Mouse (Mus musculus): ENCODE results near the gene Gucy2g. TPM values are rescaled to one million over a fixed set of nuclear protein-coding genes. Genes with fewer than 3 reads are reported as not detected.

Gene Gucy2g
- total RNA-seq, 4 experiments from 2014 or later = 0.17 to 0.34 (median 0.32) TPM

DNA sequence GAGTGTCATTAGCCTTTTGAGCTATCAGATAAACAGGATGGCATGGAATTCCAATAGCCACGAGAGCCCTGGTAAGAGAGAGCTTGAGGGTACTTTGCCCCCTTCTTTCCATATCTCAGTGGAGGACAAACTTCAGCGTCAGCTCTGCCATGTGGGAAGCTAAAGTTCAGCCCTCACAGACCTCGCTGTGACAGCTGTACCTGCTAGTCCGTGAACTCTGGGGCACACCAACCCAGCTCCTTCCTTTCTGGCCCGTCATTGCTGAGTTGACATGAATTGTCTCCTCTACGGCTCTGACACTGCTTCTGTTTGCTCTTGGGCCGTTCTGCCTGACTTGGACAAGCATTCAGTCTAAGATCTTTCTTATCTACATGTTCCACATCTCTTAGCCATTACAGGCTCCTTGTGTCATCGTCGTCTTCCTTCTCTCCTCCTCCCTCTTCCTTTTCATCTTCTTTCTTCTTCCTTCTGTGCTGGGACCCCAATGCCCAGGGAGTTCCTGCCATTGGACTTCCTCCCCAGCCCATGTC, 7.0 kb upstream of the Gucy2g start:
- no peak for DNase-seq (ENCODE audit: low spot score in 2 of 2)

DNA sequence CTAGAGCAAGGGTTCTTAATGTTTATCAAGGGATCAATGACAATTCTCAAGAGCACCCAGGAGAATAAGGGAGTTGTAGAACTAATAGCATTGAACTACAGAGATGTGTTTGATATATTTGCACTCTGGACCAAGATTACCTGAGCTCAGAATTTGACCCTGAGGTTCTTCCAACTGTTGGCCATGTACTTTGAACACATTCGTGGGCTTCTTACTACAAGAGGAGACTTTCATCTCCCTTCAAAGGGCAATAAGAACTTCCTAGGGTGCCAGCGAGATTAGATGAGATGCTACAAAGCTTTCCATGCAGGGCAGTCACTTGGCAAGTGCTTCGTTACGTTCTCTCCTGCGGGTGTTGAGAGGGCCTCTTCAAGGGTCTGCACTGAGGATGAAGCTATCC, 6.5 kb upstream of the Gucy2g start:
- DNase-seq (ENCODE audit: low spot score in 2 of 2) = no peak

DNA sequence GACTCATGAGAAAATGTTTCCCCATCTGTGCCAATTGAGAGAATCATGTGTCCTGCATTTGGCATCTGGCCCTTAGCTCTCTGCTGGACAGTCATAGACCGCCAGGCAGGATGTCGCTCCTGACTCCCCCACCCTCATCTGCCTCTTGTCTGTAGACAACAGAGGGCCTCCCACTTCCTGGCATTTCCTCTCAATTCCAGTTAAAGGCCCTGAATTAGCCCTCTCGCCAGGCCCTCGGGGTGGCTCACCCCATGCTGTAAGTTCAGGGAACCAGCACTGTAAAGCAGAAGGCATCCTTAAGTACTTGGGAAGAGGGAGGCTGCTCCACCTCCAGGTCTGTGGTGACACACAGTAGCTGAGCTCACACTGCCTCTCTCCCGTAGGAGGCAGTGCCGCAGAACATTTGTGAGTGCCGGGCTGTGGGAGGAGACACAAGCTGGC, 3.8 kb upstream of the Gucy2g start:
- DNase-seq (ENCODE audit: low spot score in 2 of 2) = peak in 1 of 2 experiments; percentile 24

DNA sequence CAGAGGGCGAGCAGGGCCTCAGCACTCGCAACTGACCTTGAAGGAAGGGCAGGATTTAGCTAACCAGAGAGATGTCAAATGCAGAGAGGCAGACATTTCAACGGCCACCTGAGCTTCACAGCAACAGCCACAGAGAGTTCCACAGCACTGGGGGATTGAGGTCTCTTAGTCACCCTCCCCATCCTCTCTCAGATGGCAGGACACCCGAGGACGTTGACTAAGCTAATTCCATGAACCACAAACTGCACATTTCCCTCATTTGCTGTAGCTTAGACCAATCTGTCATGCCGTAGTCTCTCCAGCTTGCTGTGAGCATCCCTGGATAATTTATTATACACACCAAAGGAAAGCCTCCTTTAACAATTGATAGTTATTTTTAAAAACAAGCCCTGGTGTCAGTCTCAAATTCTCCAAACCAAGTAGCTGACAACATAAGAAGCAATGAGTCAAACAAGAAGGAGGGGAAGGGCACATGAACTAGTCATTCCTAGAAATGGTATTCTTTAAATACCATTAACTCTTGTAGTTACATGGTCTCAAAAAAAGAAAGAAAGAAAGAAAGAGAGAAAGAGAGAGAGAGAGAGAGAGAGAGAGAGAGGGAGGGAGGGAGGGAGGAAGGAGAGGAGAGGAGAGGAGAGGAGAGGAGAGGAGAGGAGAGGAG, 1.1 kb downstream of the Gucy2g start:
- no peak for DNase-seq (ENCODE audit: low spot score in 2 of 2)

DNA sequence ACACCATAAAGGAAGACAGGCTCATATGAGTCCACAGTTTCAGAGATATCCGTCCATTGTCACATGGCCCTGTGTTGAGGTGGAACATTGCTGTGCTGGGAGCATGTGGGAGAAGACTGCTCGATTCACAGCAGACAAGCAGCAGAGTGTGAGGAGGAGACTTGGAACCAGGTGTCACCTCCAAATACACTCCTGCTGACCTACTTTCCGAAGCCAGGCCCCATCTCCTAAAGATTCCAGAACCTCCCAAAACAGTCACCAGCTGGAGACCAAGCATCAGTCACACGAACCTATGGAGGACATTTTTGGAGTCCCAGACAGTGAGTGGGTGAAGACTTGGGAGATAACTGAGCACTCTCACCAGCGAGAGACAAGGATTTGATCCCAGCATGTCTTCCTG, 4.5 kb downstream of the Gucy2g start:
- no peak for DNase-seq (ENCODE audit: low spot score in 2 of 2)

DNA sequence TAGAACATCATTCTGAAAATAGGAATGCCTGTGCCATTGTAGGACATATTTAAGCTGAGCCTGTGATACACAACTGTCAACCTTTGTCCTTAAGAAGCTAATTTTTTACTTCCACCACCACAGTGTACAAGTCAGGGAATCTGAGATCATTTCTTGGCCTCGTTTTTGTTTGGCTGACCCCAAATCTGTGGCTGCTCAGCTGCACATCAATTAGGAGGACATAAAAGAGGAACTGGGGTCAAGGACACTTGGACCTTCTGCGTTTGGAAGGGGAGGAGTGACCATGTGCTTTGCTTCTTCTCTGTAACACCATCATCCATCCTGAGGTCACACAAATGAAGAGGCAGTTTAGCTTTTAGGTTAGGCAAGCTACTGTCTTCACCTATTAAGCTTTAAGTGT, 5.0 kb downstream of the Gucy2g start:
- no peak for DNase-seq (ENCODE audit: low spot score in 2 of 2)

DNA sequence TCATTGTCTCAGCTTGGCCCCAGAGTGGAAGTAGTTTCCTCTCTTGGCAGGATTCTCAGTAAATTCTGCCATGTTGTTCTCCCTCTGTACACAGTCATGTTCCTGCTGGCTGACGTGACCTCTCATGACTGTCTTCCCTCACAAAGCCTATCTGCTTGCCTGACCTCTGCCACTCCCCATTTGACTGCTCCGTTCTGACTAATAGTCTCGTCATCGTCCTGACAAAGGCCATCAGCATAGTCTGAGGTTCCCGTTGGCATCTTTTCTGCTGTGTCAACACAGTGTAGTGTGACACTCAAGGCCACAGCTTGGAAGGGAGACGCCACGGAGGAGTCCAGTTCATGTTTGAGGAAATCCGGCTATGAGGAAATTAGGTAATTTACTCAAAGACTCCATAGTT, 8.9 kb downstream of the Gucy2g start:
- no peak for DNase-seq (ENCODE audit: low spot score in 2 of 2)

DNA sequence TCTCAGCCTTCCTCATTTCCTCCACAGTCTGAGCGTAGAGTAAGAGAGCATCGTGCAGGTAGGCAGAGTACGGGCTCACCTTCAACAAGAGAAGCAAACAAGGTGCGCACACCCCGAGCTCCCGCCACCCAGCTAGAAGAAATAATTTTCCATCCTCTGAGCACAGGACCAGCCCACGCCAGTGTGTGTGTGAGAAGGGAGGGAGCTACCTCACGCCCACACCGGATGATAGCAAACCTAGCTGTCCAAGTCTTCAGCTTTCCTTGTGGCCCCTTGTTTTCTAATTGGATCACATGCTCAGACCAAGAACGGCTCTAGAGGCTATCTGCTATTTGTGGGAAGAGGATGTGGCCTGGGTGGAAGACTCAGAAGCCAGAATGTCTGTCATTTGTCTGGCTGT, 10.0 kb downstream of the Gucy2g start:
- DNase-seq (ENCODE audit: low spot score in 2 of 2) = no peak

DNA sequence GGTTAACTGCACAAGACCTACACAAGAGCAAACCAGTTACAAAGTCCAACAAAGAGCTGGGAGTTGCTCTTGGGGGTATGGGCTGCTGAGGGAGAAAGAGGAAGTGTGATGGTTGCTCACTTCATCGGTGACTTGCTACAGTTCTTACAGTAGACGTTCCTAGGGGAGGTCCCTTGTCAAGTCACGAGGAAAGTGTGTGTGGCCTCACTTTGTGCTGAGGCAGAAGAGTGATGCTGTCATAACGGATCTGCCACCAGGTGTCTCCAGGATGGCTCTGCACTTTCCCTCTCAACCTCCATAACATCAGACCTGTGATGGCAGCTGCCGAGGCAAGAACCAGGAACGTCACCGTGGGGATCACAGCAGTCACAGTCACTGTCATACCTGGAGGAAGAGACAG, 13.9 kb downstream of the Gucy2g start:
- no peak for DNase-seq (ENCODE audit: low spot score in 2 of 2)

DNA sequence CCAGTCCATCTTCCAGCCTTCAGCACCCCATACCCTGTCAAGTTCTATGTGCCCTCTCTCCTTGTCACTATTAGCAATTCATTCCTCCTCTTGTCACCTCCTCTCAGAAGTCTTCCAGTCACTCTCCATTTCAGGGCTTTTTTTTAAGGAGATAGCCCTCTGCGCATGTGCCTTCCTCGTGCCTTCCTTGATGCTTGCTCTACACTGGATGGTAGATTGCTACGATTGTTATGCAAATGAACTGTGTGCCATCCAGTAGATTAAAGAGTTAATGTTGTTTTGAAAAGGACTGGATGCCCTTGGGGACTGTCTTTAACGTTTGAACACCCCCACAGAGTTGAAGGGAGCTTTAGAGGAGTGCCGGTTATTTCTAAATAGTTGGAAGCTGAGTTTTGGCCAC, 14.4 kb downstream of the Gucy2g start:
- no peak for DNase-seq (ENCODE audit: low spot score in 2 of 2)

DNA sequence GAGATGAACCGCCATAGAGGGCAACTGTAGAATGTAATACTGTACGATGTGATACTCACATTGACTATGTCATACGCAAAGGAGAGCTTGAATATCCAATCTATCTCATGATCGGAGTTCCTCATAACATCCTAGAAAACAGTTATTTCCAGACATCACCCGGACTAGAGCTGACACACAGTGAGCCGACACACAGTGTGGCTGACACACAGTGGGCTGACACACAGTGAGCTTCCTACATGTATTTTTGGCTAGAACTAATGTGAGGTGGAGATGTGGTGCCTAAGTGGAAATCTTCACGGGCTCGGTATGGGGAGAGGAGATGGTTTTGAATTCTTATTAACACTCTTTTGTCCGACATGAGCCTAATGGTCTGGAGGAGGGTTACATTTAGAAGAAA, 18.8 kb downstream of the Gucy2g start:
- DNase-seq (ENCODE audit: low spot score in 2 of 2) = no peak

DNA sequence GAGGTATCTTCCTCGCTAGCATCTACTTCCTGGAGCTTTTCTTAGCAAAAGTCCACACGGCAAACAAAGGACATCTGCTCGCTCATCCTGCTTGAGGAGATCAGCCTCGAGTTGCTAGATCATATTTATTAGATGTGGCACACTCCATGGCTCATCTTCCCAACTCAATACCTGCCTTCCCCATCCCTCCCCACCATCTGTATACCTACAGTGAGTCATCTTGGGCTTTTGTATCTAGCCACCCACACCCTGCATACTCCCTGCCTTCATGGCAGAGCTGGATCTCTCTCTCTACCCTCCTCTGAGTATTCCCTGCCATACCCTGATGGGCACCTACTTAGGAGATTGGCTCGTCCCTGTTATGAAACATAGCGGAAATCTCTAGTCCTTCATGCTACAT, 19.8 kb downstream of the Gucy2g start:
- no peak for DNase-seq (ENCODE audit: low spot score in 2 of 2)

DNA sequence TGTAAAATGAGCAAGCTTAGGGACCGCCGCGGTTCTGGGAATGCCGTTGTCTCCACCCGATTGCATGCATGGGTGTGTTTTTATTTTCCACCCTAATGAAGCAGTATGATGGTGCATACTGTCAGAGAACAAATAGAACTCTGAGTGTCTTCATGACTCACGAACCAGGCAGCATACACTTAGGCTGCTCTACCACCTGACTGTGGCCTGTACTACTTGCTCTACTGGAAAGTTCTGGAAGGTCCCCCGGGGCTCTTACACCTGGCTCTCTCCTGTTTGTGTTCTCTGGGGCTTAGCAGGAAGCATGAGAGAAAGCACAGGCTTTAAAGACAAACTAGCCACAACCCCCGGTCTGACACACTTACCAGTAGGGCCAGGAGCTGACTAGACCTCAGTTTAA, 21.7 kb downstream of the Gucy2g start:
- no peak for DNase-seq (ENCODE audit: low spot score in 2 of 2)

DNA sequence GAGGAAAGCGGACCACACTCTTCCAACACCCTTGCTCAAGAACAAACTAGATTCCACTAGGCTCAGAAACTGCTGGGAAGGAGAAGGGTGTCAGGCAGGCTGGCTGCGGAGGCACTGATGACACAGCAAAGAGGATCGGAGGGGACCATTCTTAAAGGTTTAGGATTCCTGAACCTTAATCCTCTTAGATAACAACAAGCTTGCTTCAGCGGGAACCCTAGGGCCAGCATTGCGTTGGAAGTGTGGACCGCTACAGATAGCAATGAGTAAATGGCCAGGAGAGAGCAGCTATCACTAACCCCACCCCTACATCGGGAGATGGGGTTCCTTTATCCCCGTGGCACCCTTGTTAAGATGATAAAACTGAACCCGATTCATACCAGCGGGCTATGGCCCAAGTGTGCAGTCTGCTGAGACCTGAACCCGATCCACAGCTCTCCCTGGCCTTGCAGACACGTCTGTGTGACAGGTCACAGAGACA, 22.3 kb downstream of the Gucy2g start:
- no peak for DNase-seq (ENCODE audit: low spot score in 2 of 2)

DNA sequence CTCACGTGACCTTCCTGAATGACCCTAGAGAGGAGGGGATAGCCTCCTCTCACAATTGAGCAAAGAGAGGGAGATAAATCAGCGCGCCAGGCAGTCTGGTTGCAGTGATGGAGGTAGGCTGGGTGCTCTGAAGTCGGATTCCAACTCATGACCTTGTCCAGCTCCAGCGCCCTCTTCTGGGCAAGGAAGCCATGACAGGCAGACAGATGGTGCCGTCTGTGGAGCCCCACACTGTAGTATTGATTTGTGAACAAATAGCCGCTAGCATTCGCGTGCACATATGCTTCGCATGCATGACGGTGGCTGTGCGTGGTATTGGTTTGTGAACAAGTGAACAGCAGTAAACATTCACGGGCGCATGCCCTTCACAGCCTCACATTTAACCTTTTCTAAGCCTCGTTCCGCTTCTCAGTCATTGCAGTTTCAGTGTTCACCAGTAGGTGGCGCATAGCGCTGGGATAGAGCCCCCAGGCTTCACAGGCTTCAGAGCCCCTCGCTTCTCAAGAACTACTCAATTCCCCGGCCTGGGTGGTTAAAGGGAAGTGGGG, 22.8 kb downstream of the Gucy2g start:
- DNase-seq (ENCODE audit: low spot score in 2 of 2) = peak; percentile 55 to 59

DNA sequence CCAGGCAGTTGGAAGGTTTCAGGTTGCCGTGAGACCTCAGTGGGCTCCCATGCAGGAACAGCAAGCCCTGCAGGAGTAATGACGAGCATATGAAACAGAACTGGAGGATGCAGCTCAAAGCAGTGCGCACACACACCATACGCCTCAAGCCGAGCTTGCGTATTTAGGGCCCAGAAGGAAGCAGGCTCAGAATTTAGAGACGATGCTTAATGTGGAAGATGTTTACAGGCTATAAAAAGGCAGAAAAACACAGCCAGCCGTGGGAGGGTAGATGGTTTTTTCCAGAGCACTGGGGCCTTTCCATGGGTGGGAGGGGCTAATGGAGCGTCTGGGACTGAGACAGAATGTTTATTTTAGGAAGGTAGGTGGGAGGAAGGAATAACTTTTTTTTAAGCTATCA, 23.7 kb downstream of the Gucy2g start:
- DNase-seq (ENCODE audit: low spot score in 2 of 2) = no peak

DNA sequence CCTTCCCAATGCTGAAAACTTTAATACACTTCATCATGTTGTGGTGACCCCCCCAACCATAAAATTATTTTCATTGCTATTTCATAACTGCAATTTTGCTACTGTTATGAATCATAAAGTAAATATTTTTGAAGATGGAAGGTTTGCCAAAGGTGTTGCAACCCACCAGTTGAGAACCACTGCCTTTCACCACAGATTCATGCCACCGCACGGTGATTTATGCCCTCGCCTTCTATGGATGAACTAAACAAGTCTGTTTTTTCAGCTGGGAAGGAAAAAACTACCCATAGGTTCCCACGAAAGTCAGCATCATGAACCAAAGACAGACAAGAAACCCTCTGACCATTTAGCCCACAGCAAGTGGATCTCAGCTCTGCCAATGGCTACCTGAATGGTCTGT, 24.2 kb downstream of the Gucy2g start:
- DNase-seq (ENCODE audit: low spot score in 2 of 2) = no peak

DNA sequence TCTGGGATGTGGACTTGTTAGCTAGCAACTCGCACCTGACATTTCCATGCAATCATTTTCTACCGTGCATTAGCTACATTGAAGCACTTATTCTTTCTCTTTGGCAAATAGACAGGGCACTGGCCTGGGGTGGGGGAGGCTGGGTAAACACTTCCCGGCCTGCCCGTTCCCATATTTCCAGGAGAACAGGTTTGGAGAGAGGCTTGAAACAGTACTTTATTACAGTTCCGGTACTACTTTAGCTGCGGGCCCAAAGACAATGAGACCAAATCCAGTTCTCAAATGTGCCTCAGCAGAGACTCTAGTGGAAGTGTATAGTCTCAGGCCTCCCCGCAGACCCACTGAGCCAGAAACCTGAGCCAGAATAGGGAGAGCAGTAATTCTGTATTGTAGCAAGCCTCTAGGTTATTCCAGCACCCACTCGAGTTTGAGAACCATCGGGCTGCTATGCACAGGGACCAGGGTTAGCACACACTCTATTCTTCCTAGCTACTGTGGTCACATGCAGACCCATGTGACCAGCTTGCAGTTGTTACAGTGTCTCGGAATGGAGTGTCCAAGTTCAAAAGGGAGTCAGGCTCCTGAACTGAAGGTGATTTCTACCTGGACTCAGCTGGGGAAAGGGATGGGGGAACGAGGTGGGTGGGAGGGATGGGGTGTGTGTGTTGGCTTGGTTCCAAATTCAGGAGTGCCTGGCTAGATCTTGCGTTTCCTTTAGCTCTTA, 27.3 kb downstream of the Gucy2g start:
- DNase-seq (ENCODE audit: low spot score in 2 of 2) = no peak

DNA sequence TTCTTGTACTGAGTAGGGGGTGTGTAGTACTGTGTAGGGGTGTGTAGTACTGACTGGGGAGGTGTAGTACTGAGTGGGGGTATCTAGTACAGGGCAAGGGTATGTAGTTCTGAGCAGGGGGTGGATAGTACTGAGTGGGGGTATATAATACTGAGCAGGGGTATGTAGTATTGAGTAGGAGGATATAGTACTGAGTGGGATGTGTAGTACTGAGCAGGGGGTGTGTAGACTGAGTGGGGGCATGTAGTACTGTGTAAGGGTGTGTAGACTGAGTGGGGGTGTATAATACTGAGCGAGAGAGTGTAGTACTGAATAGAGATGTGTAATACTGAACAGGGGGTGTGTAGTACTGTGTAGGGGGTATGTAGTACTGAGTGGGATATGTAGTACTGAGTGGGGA, 29.3 kb downstream of the Gucy2g start:
- no peak for DNase-seq (ENCODE audit: low spot score in 2 of 2)

DNA sequence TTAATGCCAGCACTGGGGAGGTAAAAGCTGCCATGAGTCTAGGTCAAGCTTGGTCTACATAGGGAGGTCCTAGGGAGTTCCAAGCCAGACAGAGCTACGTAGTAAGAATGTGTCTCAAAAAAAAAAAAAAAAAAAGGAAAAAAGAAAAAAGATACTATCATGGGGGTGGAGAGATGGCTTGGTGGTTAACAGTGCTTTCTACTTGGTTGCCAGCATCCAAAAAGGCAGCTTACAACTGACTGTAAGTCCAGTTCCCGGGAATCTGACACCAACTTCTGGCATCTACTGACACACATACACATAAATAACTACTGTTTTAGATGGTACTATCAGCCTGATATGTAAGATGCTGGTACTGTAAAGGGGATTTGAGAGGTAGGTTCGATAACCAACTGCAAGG, 32.0 kb downstream of the Gucy2g start:
- no peak for DNase-seq (ENCODE audit: low spot score in 2 of 2)

DNA sequence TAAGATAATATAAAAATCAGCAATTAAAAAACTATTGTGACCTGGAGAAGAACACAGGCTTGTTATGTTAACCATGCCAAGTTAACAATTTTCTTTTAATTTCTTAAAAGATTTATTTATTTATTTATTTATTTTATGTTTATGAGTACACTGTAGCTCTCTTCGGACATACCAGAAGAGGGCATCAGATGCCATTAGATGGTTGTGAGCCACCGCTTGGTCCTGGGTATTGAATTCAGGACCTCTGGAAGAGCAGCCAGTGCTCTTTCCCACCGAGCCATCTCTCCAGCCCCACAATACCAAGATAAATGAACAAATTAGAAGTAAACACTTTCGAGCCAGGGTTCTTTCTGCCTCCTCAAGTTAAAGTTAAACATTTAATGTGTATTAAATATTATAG, 32.4 kb downstream of the Gucy2g start:
- DNase-seq (ENCODE audit: low spot score in 2 of 2) = no peak

DNA sequence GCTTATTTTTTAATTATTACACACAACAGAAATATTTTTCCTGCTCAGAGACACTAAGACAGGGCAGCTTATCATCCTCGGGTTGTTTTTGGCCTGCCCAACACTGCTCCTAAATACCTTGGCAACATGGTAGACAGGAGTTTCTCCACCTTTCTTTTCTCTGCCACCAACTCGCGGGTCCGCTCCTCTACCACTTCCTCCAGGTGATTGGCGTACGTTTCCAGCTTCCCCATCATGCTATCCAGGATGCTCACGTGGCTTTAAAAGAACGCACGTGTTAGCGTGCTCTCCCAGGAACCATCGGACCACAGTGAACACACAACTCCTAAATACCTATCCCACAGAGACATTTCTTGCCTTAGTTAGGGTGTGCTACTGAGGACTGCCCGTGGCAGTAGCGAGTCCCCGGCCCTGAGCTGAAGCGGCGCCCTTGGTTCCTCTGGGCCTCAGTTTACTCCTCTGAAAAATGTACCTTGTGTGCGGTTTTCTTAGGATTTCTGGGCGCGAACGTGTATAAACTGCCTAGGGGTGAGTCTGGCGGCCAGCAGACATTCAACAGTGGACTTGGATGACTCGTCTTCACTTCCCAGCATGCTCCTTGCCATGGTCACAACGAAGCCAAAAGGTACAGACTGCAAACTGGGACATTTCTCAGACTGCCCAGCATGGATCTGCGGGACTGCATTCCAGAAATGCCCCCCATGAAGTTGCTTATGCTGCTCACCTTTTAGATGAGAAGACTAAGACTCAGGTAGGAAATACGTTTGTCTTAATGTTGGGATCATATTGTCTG, 33.1 kb downstream of the Gucy2g start:
- no peak for DNase-seq (ENCODE audit: low spot score in 2 of 2)

Measured in gastrocnemius, adult 8-10 months (tissue).